Mouse (Mus musculus) granulocyte monocyte progenitor cell, adult 5-6 weeks (primary cell): ENCODE measurements around the gene Lyg2. TPM values are rescaled to one million over a fixed set of nuclear protein-coding genes. Genes with fewer than 3 reads are reported as not detected.

Experiments
- ATAC-seq: replicated peaks from 2 replicates; pipeline ENCODE4 v1.8.0; 2016; ENCODE audit warnings: mild to moderate bottlenecking, moderate TSS enrichment, inconsistent platforms; ENCODE audit not compliant: poor library complexity, severe bottlenecking
- total RNA-seq, 2 experiments: library from RNA; stranded (forward) in 1 of 2; stranded (reverse) in 1 of 2; fragments of 200-712, 200-1000 nt in 1 of 2; fragments of >200 nt in 1 of 2; fragmentation: Nextera tagmentation in 1 of 2; gene quantifications; 2 replicates each; pipeline ENCODE4 v1.2.3; 2014 to 2017

Gene Lyg2
- total RNA-seq, 2 experiments from 2014 or later = not detected

GRCm38 (mm10) chr1:37884451-37884850 is 31.8 kb downstream of the Lyg2 start:
- ATAC-seq = peak; percentile 74

GRCm38 (mm10) chr1:37883411-37883810 is 32.9 kb downstream of the Lyg2 start:
- ATAC-seq = no peak

DNA sequence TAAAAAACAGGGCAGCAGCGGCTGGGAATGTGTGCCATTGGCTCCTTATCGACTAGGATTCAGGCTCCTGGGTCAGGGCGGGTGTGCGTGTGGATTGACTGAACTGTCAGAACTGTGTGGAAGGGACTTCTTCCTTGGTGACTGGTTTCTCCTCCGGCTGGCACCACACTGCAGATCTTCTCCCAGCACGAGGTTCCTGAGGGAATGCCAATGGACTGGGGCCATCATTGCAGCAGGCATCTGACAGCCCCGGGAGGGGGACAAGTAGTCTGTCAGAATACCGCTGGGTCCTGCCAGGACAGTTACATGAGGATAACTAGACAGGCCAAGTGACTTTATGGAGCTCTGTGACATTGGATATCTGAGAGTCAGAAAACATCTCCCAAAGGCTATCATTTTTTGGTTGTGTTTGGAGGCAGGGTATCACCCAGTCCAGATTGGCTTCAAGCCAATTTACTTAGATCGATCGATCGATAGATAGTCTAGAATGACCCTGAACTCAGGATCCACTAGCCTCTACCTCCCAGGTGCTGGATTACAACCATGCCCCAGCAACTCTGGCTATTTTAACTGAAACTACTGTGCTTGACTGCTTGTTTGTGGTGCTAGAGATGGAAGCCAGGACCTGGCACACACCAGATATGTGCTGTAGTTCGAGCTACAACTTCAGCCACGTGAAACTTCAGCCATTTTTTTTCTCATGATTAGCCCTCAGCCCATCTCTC is 38.4 kb downstream of the Lyg2 start:
- ATAC-seq = no peak

GRCm38 (mm10) chr1:37873157-37873556 is 43.1 kb downstream of the Lyg2 start:
- no peak for ATAC-seq

- ATAC-seq = peak; percentile 85
These were observed 43.9 kb downstream of the Lyg2 start for GRCm38 (mm10) chr1:37872131-37873067.

DNA sequence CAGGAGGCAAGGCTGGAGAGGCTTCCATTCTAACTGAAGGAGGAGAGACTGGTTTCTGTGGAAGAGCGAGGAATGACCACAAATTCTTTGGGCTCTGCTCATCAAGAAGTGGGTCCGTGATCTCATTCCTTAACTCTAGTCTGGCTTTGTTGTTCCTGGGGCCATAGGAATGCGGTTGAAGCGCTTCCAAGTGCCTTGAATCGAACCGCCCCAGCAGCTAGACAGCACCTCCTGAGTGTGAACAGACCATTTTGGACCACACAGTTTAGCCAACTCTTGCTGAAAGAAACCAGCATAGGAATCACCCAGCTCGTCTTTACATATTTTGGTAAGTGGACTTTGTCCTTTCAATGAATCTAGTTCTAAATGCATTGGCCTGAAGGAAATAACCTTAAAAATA is 44.6 kb downstream of the Lyg2 start, which contains the start of gene Lipt1:
TSS of gene Lipt1 (plus strand) at position 35 of the 400 bp plus-strand sequence.
- ATAC-seq = no peak

- ATAC-seq = no peak
These were observed 46.9 kb downstream of the Lyg2 start for GRCm38 (mm10) chr1:37869362-37869761.

DNA sequence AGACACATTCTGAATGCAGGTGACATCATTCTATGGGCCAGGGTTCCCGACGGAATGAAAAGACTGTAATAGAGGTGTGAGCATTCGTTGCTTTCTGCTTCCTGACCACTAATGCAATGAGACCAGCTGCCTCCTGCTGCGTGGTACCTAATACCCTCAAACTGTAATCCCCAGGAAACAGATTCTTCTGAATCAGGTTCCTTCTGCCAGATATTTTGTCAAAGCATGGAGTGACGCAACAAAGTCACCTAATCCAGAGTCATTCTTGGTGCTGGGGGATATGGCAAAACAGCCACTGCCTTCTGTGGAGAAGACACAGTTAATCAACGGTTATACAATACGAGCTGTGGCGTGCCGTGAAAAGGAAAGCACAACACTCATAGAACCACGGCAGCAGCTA is 47.7 kb downstream of the Lyg2 start:
- peak; percentile 4; the same call in 1 of the 2 replicates for ATAC-seq

GRCm38 (mm10) chr1:37867684-37868322 is 48.5 kb downstream of the Lyg2 start:
- ATAC-seq = no peak

DNA sequence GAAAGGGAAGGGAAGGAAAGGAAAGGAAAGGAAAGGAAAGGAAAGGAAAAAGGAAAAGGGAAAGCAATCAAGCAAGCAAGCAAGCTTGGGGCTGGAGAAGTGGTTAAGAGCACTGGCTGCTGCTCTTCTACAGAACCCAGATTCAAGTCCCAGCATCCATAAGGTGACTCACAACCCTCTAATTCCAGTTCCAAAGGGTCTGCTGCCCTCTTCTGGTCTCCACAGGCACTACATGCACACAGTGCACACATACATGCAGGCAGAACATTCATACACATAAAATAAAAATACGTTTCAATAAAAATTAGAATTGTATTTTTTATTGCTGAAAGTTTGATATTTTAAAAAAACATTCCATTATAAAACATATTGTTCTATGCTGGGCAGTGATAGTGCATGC is 49.2 kb downstream of the Lyg2 start:
- no peak for ATAC-seq

- ATAC-seq = no peak
These were observed 50.0 kb downstream of the Lyg2 start, which contains the start of gene Tsga10 for GRCm38 (mm10) chr1:37866286-37866685. Gene Tsga10 (minus strand): TSS chr1:37866429.

DNA sequence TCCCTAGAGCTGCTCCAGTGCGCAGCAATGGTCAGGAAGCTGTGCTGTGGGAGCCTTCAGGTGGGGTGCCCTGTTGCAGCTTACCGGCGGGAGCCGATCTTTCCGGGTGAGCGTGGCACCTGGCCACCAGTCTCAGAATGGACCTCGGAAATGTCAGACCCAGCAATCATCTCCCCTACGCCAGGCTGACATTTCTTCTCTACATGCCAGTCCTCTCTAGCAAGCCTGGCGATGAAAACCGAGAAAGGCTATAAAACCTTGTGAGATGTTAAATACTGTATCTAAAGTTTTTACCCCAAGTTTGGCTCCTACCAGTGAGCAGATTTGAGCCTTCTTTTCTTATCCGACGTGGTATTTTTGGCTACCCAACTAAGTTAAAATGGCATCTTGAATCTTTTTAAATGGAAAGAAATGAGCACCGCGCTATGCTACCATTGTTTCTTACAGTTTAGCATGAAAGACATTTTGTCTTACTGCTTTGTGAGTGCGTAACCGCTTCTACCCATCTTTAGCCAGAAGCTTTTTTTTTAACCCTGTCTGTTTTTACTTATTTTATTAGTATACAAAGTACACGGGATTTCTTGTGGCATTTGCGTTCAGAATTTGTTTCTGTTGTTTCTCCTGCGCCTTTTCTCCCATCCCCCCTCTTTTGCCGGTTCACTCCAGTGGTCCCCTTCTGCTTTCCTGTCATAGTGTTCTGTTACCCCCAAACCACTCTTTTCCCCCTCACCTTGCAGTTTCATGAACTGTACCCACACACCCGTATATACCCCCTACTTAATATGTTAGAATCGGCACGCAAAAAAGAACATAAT is 50.7 kb downstream of the Lyg2 start:
- no peak for ATAC-seq

- peak; percentile 83 for ATAC-seq
These were observed 51.5 kb downstream of the Lyg2 start for GRCm38 (mm10) chr1:37864511-37865400.

Other genes with a start within 250 kb of the Lyg2 start
- not detected in 2 replicates for gene 2010300C02Rik, start 196.4 kb downstream of the Lyg2 start, total RNA-seq (2014; fragmentation: Nextera tagmentation)
- 0.13 TPM in 1 of 2 replicates, not detected in the other for gene 2010300C02Rik, start 196.4 kb downstream of the Lyg2 start, total RNA-seq (2017)
- gene Tsga10, start 50.1 kb downstream of the Lyg2 start, total RNA-seq (2014; fragmentation: Nextera tagmentation) = 5.7 TPM in 2 replicates
- 8.1 and 8.2 TPM in 2 replicates for gene Tsga10, start 50.1 kb downstream of the Lyg2 start, total RNA-seq (2017)
- 6.0 and 6.8 TPM in 2 replicates for gene Lipt1, start 44.8 kb downstream of the Lyg2 start, total RNA-seq (2014; fragmentation: Nextera tagmentation)
- 4.0 and 5.3 TPM in 2 replicates for gene Lipt1, start 44.8 kb downstream of the Lyg2 start, total RNA-seq (2017)
- gene Mitd1, start 26.1 kb downstream of the Lyg2 start, total RNA-seq (2014; fragmentation: Nextera tagmentation) = 17.2 and 32.3 TPM in 2 replicates
- gene Mitd1, start 26.1 kb downstream of the Lyg2 start, total RNA-seq (2017) = 24.0 and 39.4 TPM in 2 replicates
- 213 and 226 TPM in 2 replicates for gene Mrpl30, start 26.0 kb downstream of the Lyg2 start, total RNA-seq (2014; fragmentation: Nextera tagmentation)
- 145 and 266 TPM in 2 replicates for gene Mrpl30, start 26.0 kb downstream of the Lyg2 start, total RNA-seq (2017)
- gene Lyg1, start 41.3 kb upstream of the Lyg2 start, total RNA-seq (2014; fragmentation: Nextera tagmentation) = not detected in 2 replicates
- gene Lyg1, start 41.3 kb upstream of the Lyg2 start, total RNA-seq (2017) = not detected in 2 replicates
- 40.1 and 47.1 TPM in 2 replicates for gene Txndc9, start 81.4 kb upstream of the Lyg2 start, total RNA-seq (2014; fragmentation: Nextera tagmentation)
- 49.6 and 51.8 TPM in 2 replicates for gene Txndc9, start 81.4 kb upstream of the Lyg2 start, total RNA-seq (2017)
- gene Eif5b, start 81.5 kb upstream of the Lyg2 start, total RNA-seq (2014; fragmentation: Nextera tagmentation) = 41.1 and 73.3 TPM in 2 replicates
- gene Eif5b, start 81.5 kb upstream of the Lyg2 start, total RNA-seq (2017) = 22.8 and 33.5 TPM in 2 replicates
- gene Rev1, start 213.3 kb upstream of the Lyg2 start, total RNA-seq (2014; fragmentation: Nextera tagmentation) = 34.0 and 35.4 TPM in 2 replicates
- gene Rev1, start 213.3 kb upstream of the Lyg2 start, total RNA-seq (2017) = 41.4 and 52.3 TPM in 2 replicates